Mouse (Mus musculus): ENCODE data around the gene Nmb.

GRCm38 (mm10) chr7:80912496-80912895 is 7.6 kb upstream of the Nmb start:
- TF ChIP-seq CTCF (IDR thresholded peaks at IDR 0.05; ENCODE audit: low read depth) (no peak), EP300 (IDR thresholded peaks at IDR 0.05; ENCODE audit: low read depth) (no peak)
